Mouse (Mus musculus) gastrocnemius, postnatal 25 days (tissue): ENCODE measurements around the gene Syp. TPM values are rescaled to one million over a fixed set of nuclear protein-coding genes. Genes with fewer than 3 reads are reported as not detected.

Experiments used
- DNase-seq: peaks from one replicate; pipeline ENCODE4 v3.0.0; 2022
- total RNA-seq, 2 experiments: library from RNA; stranded (reverse); gene quantifications; 1 replicate in 1 of 2; 2 replicates in 1 of 2; pipeline ENCODE4 v1.2.3; 2021

Syp gene
- total RNA-seq, 2 experiments from 2014 or later, result 1.0 to 1.6 TPM

DNA sequence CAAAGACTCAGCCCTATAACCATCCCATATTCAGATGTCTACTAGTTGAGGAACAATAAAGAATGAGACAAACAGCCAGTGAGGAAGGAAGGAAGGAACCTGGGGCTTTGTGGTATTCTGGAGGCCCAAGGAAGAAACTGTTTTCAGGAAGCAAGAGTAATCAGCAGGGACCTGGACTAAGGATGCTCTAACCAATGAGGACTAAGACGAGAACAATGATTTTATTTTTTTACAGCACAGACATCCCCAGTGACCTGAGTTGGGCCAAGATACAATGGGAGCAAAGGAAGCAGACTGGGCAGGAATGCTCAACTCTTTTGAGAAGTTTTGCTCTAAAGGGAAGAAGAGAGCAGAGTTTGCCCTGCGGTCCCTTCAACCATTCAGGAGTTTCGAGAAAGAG is 24.7 kb downstream of the Syp start:
- DNase-seq, result no peak

DNA sequence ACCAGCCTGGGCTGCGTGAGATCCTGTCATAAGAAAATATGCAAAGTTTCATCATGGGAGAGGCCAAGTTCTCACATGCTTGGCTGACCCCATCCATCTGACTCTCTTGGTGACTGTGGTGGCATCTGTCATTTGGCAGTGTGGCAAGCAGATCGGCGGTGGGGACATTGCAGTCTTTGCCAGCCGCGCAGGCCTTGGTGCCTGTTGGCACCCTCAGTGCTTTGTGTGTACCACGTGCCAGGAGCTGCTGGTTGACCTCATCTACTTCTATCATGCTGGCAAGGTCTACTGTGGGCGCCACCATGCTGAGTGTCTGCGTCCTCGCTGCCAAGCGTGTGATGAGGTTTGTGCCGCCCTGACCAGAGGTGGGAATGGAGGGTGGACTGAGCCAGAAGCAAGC is 26.5 kb downstream of the Syp start:
- DNase-seq, result no peak

DNA sequence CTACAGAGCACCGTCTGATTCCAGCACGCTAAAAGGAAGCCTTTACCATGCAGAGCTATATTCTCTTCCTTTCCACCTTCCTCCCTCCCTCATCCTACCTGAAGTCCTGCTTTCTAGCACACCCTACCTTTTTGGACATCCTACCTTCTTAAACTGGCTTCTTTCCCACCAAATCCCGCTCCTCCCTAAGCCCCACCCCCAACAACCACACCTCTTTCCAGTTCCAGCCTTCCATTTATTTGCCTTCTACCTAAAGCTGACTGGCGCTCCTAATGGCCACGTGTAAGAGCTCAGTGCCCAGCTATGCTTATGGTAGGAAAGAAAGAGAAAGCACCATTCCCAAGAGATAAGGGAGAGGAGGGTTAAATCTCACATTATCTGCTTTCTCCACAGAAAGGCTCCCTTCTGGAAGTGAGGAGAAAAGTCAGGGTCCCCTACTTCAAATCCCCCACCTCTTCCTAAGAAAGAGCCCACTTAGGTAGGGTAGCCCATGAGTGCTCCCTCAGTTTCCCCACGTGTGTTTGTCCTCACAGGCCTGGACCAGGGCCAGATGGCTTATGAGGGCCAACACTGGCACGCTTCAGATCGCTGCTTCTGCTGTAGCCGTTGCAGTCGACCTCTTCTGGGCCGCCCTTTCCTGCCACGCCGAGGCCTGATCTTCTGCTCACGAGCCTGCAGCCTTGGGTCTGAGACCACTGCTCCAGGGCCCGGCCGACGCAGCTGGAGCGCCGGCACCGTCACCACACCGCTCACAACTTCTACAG is 27.6 kb downstream of the Syp start:
- DNase-seq, result no peak

DNA sequence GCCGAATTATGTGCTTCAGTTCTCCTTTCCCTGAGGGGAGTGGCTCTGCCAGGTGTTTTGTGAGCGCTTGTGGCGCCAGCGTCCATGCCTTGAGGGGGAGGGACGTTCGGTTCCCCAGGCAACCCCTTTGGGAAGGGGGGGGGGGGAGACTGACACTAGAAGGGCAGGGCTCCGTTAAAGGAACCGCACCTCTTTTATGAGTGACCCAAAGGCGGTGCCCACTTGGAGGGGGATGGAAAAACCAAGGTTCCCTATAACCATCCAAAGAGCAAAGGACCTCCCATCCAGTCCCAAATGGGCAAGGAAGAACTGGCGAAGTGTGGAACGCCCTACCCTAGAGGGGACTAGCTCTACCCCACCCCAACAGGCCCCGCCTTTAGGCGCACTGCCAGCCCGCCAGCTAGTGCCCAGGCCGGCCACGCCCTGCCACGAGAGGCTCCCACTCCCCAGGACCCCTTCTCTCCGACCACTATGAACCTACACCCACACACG is 32.2 kb downstream of the Syp start:
- peak; percentile 75 for DNase-seq

DNA sequence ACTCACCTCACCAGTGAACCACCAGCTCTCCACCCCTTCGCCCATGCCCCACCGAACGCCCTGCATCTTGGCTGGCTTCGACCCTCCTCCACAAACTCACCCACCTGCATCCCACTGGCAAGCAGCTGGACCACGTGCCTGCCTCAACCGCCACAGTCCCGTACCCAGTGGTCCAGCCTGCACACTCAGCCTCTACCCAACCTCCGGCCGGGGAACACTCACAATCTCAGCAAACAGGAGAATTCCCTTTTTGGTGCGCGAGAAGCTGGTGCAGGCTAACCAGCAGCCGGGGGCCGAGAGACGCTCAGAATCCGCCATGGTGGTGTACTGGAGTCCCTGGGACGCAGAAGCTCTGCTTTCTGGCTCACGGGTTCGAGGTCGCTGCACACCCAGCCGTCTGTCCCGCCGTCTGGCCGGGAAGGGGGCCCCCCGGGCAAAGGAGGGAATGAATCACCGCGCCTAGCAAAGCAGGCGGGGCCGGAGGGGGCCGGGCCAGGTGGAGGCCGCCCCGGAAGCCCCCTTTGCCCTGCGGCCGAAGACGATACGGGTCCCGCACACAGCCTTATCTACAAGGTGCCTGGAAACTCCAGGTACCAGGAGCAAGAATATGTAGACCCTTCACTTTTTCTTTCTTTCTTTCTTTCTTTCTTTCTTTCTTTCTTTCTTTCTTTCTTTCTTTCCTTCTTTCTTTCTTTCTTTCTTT is 32.8 kb downstream of the Syp start, which contains the start of gene Plp2:
TSS of gene Plp2 (minus strand) at position 470 of the 703 bp plus-strand sequence.
- DNase-seq, result peak; percentile 58

DNA sequence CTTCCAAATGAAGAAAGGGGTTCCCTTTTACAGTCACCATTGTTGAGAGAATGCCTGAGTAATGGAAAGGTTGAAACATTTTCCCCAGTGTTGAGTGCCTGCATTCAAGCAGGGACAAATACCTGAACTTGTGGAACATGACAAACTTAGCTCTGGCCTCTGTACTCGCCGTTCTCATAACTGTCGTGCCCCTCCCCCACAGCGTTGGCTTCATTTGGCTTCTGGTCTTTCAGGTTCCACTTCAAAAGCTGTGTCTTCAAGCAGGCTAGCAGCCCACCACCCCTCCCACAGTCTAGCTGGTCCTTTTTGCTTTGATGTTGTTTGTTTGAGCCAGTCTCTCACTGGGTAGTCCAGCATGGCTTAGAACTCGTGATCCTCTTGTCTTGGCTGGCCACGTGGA is 34.5 kb downstream of the Syp start:
- no peak for DNase-seq

DNA sequence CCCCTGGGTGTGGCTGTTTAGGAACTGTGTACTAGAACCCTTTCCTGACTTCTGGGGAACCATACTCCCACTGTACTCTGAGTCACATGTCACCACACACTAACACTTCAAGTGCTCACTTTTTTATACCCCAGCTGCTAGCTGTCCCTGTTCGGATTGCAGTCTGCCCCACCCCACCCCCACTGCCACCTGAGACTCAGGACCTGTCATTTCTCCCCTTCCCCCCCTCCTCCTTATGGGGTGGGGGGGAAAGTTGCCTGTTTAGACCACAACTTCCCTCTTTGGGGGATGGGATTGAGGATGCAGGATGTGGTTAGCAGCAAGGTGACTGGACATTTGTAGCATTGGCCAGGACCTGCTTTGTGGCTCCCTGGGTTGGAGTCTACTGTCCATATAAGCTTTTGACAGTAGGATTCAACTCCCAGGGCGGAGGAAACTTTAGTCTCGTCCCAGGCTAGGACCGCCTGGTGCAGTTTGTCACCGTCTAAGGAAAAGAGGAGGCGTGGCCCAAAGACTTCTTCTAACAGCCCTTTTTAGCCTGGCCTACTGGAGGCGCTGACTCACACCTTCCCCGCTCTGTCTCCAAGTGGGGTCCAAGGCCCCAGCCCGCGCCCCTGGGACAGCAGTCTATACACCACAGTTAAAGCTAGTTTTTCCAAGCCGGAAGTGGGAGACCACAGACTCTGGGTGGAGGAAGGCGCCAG is 35.5 kb downstream of the Syp start:
- peak; percentile 26 for DNase-seq

DNA sequence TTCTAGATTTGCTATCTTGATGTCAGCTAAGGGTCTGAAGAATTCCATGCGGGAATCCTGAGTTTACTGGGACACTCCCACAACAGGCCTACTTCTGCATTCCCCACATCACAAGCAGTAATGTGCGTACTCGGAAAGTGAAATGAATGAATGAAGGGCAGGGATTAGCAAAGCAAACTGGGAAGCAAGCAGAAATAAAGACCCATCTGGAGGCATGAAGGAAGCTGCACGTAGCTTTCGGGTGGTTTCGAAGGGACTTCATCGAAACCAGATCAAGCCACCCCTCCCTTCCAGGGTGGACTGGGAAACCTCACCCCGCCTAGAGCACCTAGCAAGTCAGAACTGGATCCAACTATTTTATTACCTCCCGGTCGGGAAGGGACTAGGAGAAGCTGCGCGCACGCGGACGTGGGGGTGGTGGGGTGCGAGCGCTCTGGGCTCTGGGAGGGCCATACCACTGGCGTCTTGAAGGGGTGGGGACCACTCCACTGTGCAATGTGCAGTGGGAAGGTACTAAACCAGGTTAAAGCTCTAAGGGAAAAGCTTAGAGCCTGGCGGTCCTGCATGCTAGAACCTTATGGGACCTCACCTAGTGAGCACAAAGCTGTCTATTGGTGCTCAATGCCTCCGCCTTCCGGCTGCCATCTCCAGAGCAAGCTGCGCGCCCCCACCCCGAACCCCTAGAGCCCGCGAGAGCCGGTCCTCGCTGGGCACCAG is 36.2 kb downstream of the Syp start:
- DNase-seq, result no peak

DNA sequence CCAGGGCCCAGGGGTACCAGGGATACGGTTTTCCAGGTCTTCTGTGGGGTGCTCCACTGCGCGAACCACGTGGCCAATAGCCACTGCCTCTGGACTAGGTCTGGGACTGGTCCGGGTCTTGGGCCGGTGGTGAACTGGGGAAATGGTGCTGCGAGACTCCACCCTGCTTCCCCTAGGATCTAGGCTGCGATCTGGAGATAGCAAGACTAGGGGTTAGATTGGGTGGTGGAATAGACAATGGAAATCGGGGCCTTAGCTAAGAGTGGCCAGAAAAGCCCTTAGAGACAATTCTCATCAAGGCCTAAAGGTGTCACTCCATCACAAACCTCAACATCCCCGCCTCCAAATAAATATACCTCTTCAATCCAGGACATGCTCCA is 36.7 kb downstream of the Syp start:
- DNase-seq, result no peak

DNA sequence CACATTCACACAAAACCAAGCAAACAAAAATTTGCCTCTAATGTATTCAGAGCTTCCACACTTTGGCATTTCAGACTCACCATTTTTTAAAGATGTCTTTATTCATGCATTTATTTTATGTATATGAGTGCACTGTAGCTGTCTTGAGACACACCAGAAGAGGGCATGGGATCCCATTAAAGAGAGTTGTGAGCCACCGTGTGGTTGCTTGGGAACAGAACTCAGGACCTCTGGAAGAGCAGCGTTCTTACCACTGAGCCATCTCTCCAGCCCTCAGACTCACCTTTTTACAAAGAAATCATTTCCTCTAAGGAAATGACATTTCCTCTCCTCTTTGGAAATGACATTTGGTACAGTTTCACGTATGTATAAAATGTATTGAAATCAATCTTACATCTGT is 40.7 kb downstream of the Syp start:
- DNase-seq, result no peak

DNA sequence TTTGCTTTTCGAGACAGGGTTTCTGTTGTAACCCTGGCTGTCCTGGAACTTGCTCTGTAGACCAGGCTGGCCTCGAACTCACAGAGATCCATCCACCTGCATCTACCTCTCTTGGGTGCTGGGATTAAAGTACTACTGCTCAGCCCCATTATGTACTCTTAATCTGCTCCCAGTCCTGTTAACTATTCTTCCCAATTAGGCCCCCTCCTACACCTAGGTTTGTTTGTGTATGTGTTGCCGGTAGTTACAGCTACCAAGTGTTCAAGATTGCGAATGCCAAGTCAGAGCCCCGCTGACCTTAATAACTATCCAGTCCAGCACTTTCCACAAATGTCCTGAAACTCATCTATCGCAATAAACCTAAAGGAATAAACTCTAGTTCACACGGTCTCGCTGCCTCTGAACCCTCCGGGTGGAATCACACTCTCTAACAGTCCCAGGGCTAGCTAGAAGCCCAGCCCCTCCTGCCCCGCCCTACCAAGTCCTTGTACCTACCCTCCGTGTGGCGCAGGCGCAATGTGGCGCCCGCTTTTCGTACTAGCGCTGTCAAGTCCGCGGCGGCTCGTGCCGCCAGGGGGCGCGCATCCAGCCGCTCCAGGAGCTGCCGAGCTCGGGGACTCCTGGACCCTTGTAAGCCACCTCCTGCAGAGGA is 41.3 kb downstream of the Syp start:
- DNase-seq, result peak; percentile 87

DNA sequence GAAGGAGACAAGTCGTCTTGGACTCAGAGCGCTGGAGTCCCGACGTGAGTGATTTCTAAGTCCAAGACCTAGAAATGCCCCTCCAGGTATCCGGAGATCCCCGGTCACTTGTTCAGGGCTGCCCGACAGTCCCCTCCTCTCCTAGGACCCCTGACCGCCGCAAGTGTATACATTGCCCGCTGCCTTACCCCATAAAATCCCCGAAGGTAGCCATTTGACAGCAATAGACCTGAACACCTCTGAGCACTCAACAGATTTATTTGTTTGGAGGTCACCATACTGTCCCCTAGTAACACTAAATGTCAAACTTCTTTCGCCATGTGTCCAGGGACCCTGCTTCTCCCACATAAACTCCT is 41.8 kb downstream of the Syp start:
- DNase-seq, result no peak

DNA sequence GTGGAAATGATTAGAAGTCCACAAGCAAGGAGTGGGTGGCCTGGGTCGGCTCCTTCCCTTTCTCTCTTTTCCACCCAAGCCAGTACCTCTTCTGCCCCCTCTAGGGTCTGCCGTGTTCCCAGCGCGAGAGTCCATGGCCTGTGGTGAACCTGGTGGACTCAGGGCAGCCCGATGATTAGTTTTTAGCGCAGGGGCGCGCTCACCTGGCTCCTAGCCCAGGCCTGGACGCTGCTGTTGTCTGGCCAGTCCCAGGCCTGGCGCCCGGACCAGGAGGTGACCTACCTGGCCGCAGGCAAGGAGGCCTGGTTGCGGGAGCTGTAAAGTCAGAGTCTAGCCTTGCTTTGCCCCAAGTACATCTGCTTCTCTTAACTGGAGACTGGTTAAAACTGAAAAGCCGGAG is 42.6 kb downstream of the Syp start, which contains the start of gene Magix:
TSS of gene Magix (minus strand) at position 388 of the 400 bp plus-strand sequence.
- DNase-seq, result peak; percentile 41

DNA sequence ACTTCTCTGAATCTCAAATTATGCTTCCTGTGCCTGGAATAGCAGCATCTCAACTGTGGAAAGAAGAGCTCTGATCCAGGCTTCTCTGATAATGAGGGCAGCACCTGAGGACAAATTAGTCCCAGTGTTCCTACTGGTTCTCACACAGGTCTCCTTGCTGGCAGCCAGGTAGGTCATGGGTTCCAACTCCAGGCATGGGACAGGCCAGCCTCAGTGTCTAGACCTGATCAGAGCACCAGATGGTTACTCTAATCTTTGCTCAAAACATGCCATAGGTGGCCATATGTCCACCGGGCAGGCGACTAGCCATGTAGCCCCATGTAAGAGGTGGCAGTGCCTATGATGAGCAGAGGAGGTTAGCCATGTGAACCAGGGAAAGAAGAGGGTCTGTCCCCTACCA is 50.0 kb downstream of the Syp start:
- DNase-seq, result no peak

DNA sequence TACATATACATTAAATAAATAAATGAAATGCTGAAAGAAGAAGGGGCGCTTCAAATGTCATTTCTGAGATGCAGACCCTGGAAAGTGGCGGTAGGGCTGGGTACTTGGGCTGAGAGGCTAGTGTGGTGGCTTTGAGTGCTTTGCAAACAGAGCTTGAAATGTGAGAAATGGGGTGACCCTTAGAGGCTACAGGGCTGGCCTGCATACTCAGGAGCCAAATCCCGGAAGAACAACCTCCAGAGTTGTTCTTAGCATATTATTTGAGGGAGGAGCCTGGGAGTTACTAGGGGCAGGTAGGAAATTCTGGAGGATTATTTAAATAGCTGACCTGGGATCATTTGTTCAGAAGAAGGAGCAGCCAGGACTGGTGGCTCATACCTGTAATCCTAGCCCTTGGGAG is 52.2 kb downstream of the Syp start:
- DNase-seq, result no peak

DNA sequence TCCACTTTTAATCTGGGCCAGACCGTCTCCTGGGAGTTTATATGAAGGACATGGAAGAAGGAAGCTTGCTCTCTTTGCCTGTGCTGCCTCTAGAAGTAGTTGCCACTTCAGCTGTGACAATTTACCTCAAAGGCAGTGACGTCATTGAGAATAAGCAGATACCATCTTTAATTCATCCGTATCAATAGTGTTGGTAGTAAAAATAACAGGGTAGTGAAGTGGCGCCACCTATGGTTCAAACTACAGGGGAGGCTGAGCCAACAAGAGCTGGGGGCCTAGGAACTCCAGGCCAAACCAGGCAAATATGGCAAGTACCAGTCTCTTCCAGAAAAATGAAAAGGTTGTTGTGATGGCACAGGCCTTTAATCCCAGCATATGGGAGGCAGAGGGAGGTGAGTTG is 54.6 kb downstream of the Syp start:
- no peak for DNase-seq

DNA sequence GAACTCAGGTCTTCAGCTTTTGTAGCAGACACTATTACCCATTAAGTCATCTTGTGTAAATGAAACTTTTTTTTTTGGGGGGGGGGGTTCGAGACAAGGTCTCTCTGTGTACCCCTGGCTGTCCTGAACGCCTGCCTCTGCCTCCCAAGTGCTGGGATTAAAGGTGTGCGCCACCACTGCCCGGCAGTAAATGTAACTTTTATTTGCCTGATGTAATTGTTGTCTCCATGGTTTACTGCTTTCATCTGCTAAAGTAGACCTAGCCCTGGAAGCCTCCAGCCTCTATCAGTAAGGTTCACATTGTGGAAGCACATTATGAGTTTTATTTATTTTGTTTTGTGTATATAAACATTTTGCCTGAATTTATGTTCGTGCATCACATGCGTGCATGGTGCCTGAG is 58.2 kb downstream of the Syp start:
- DNase-seq, result no peak

DNA sequence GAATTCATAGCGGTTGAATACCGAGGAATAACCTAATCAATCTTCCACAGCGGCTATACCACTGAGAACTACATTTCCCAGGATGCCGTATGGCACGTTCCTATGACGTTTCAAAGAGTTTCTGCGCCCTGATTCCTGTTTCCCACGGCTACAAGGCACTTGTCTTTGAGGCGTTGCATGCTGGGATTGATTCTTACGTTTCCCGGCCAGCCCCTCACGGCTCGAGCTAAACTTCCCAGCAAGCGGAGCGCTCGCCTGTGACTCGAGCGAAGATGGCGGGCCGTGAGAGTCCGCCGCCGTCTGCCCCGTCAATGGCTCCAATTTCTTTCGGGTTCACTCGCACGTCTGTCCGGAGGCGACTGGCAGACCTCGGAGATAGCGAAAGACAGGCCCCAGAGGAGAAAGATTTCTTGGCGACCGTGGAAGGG is 58.7 kb downstream of the Syp start, which contains the start of gene Gpkow:
TSS of gene Gpkow (plus strand) at position 178 of the 428 bp plus-strand sequence.
- DNase-seq, result peak; percentile 83
